Mouse (Mus musculus) midbrain, embryonic 14.5 days (tissue): ENCODE results near the gene Asb7. TPM values are rescaled to one million over a fixed set of nuclear protein-coding genes. Genes with fewer than 3 reads are reported as not detected.

Experiments
- ATAC-seq: fragments of 200-750 bp; cut with Nextera tagmentation; 2 replicates; pipeline ENCODE4 v1.8.0; 2017; ENCODE audit warnings: moderate number of reproducible peaks, moderate library complexity; ENCODE audit not compliant: low FRiP score, low TSS enrichment
- DNase-seq: peaks from one replicate; pipeline ENCODE4 v3.0.0-alpha.2; 2015
- H3K27ac ChIP-seq: fragments of 300-500 bp; sonication (generic); replicated peaks from 2 replicates; pipeline ENCODE4 v1.5.1; 2014; ENCODE audit warnings: mild to moderate bottlenecking, low read depth, low read length, moderate library complexity
- H3K27me3 ChIP-seq: fragments of 300-500 bp; sonication (generic); 2 replicates; pipeline ENCODE4 v1.6.1; 2014; ENCODE audit warnings: low read length, control low read depth, mixed read lengths; ENCODE audit not compliant: control insufficient read depth, insufficient read depth
- H3K36me3 ChIP-seq: fragments of 300-500 bp; sonication (generic); 2 replicates; pipeline ENCODE4 v1.6.1; 2014; ENCODE audit warnings: low read length, control low read depth; ENCODE audit not compliant: control insufficient read depth, insufficient read depth
- H3K4me1 ChIP-seq: fragments of 300-500 bp; sonication (generic); 2 replicates; pipeline ENCODE4 v1.6.1; 2014; ENCODE audit warnings: mild to moderate bottlenecking, antibody characterized with exemption, low read length, control low read depth; ENCODE audit not compliant: control insufficient read depth, insufficient read depth
- H3K4me2 ChIP-seq: fragments of 300-500 bp; sonication (generic); 2 replicates; pipeline ENCODE4 v1.6.1; 2014; ENCODE audit warnings: mild to moderate bottlenecking, low read length, moderate library complexity
- H3K4me3 ChIP-seq: fragments of 300-500 bp; sonication (generic); replicated peaks from 2 replicates; pipeline ENCODE4 v1.5.1; 2014; ENCODE audit warnings: low read depth, low read length
- H3K9ac ChIP-seq: fragments of 300-500 bp; sonication (generic); replicated peaks from 2 replicates; pipeline ENCODE4 v1.6.1; 2014; ENCODE audit warnings: mild to moderate bottlenecking, low read length, moderate library complexity
- H3K9me3 ChIP-seq: fragments of 300-500 bp; sonication (generic); 2 replicates; pipeline ENCODE4 v1.6.1; 2016; ENCODE audit warnings: low read length, control low read depth, mixed read lengths; ENCODE audit not compliant: control insufficient read depth
- WGBS: fragments of 180-500 bp; shearing (Covaris S2); extraction: QIAGEN DNeasy Blood & Tissue Kit; methylation state at CpG from one replicate; pipeline ENCODE4 v1.1.7; 2014; 5-methylcytosine and 5-hydroxymethylcytosine counted together
- polyA plus RNA-seq: library from polyadenylated mRNA; unstranded; fragments of >200 nt; fragmentation: Nextera tagmentation; extraction: Ambion mirVana; gene quantifications from 2 replicates; pipeline ENCODE4 v1.2.1, GENCODE M21; 2014

Asb7 gene
- polyA plus RNA-seq, 1 experiment from 2014 or later = 19.8 TPM

- WGBS = 95% methylated on average over 2 of the region's 2 CpGs
- H3K9ac ChIP-seq = no peak overlapping the region
- DNase-seq (no peak), ATAC-seq (no peak)
- H3K27me3 ChIP-seq = no peaks in the 10 kb centered on the region
- no peaks in the 10 kb centered on the region for H3K4me1 ChIP-seq
- H3K4me2 ChIP-seq = no peak overlapping the region
- no peak overlapping the region for H3K27ac ChIP-seq
- no peaks in the 10 kb centered on the region for H3K9me3 ChIP-seq
- H3K4me3 ChIP-seq = no peak overlapping the region
- peaks cover 98% of the 10 kb centered on the region for H3K36me3 ChIP-seq
These were observed 13.6 kb downstream of the Asb7 start for GRCm38 (mm10) chr7:66675800-66676199.

DNA sequence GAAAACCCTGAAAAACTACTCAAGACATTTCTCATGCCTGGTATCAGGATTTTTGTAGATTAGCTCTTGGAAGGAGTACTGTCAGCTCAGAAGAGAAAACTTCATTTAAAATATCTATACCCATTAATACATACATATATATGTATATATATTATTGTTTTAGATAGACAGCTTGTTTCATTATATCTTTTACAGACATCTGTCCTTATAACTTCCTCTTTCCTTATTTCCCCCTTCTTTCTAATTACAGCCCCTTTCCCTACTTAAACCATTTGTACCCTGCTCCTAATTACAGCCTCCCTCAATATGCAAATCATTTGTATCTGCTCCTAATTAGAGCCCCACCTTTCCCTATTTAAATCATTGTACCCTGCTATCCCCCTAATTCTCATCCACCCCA, 22.3 kb downstream of the Asb7 start:
- H3K27me3 ChIP-seq = no peaks in the 10 kb centered on the region
- ATAC-seq = no peak

DNA sequence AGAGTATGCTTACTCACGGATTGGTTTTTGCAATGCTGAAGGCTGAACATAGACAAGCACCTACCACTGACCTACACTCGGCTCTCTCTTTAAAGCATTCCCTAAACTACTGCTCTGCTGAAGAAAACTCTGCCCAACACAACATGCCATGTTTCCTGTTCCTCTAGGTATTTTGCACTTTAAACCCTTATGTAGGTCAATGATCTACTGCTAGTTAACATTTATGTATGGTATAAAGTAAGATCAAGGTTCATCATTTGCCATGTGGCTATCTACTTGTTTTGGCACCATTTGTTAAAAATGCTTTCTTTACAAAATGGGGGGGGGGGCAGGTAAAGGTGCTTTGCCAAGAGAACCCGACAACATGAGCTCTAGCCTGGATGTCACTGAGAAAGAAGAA, 25.8 kb downstream of the Asb7 start:
- H3K4me1 ChIP-seq = no peaks in the 10 kb centered on the region
- no peak overlapping the region for H3K9ac ChIP-seq
- no peaks in the 10 kb centered on the region for H3K27me3 ChIP-seq
- H3K4me2 ChIP-seq = no peak overlapping the region
- peaks cover 13% of the 10 kb centered on the region for H3K36me3 ChIP-seq
- no peak overlapping the region for H3K4me3 ChIP-seq
- no peak for ATAC-seq
- peaks cover 6% of the 10 kb centered on the region for H3K9me3 ChIP-seq
- H3K27ac ChIP-seq = no peak overlapping the region
- DNase-seq = no peak
- WGBS = 88% methylated on average over 3 of the region's 3 CpGs

More for the DNA sequence above, 22.3 kb downstream of the Asb7 start:
- Histone ChIP-seq H3K4me2 (no peak overlapping the region), H3K36me3 (peaks cover 25% of the 10 kb centered on the region), H3K4me3 (no peak overlapping the region), H3K27ac (no peak overlapping the region), H3K9me3 (peaks cover 11% of the 10 kb centered on the region), H3K4me1 (no peaks in the 10 kb centered on the region), H3K9ac (no peak overlapping the region)
- no peak for DNase-seq

GRCm38 (mm10) chr7:66661572-66661971, 27.8 kb downstream of the Asb7 start:
- Histone ChIP-seq H3K4me3 (no peak overlapping the region; the same call in 1 of the 2 replicates), H3K9me3 (no peaks in the 10 kb centered on the region), H3K27me3 (no peaks in the 10 kb centered on the region), H3K27ac (no peak overlapping the region), H3K9ac (no peak overlapping the region), H3K36me3 (peaks cover 27% of the 10 kb centered on the region), H3K4me1 (no peaks in the 10 kb centered on the region), H3K4me2 (peak overlapping the region; percentile 25; the same call in 1 of the 2 replicates)
- peak; percentile 92 for DNase-seq
- WGBS = 22% methylated on average over 8 of the region's 8 CpGs
- ATAC-seq = no peak

DNA sequence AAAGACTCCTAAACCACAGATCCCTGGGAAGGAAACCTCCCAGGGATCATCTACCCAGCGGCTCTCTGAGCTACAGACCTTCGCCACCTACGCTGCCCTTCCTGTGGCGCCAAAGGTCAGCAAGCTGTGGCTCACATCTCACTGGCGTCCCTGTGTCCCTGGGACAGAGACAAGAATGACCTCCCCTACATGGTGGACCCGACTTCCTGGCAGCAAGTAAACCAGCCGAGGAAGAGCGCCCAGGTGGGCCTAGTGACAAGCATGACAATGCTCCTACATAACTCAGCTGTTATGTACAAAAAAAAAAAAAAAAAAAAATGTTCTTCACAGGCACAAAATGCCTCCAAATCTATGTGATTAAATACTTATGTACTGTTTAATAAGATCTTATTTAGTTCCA, 28.4 kb downstream of the Asb7 start:
- H3K9ac ChIP-seq = no peak overlapping the region
- peaks cover 27% of the 10 kb centered on the region for H3K36me3 ChIP-seq
- ATAC-seq (no peak), DNase-seq (no peak)
- no peak overlapping the region for H3K4me3 ChIP-seq
- H3K27me3 ChIP-seq = no peaks in the 10 kb centered on the region
- WGBS = 85% methylated on average over 8 of the region's 8 CpGs
- H3K4me1 ChIP-seq = no peaks in the 10 kb centered on the region
- no peaks in the 10 kb centered on the region for H3K9me3 ChIP-seq
- H3K27ac ChIP-seq = no peak overlapping the region
- H3K4me2 ChIP-seq = no peak overlapping the region

DNA sequence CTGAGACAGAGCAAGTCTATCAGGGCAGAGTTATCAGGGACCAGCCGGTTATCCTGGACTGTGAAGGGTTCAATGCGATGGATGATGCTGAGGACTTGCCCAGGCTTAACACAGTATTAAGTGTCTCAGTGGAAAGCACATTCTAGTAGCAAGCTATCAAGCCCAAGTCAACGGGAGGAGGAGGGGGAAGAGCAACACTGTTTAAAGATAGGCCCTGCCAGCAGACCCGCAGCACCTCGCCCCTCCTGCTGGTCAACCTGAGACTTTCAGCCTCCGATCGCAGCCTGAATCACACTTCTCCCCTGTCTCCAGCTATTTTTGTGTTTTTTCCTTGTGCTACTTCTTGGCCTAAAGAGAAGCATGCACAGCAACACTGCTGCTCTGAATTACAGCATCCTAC, 29.1 kb downstream of the Asb7 start:
- Histone ChIP-seq H3K4me3 (no peak overlapping the region), H3K27me3 (no peaks in the 10 kb centered on the region), H3K4me2 (no peak overlapping the region), H3K9ac (no peak overlapping the region), H3K4me1 (no peaks in the 10 kb centered on the region), H3K27ac (no peak overlapping the region), H3K9me3 (no peaks in the 10 kb centered on the region), H3K36me3 (peaks cover 28% of the 10 kb centered on the region)
- ATAC-seq (no peak), DNase-seq (peak; percentile 9)
- 84% methylated on average over 7 of the region's 7 CpGs for WGBS

GRCm38 (mm10) chr7:66655471-66655870, 33.9 kb downstream of the Asb7 start:
- Histone ChIP-seq H3K27me3 (no peaks in the 10 kb centered on the region), H3K36me3 (peaks cover 38% of the 10 kb centered on the region), H3K27ac (no peak overlapping the region), H3K9me3 (no peaks in the 10 kb centered on the region), H3K4me1 (no peaks in the 10 kb centered on the region), H3K9ac (no peak overlapping the region), H3K4me3 (no peak overlapping the region), H3K4me2 (no peak overlapping the region)
- no peak for ATAC-seq
- DNase-seq = no peak
- WGBS = 83% methylated on average over 9 of the region's 9 CpGs

DNA sequence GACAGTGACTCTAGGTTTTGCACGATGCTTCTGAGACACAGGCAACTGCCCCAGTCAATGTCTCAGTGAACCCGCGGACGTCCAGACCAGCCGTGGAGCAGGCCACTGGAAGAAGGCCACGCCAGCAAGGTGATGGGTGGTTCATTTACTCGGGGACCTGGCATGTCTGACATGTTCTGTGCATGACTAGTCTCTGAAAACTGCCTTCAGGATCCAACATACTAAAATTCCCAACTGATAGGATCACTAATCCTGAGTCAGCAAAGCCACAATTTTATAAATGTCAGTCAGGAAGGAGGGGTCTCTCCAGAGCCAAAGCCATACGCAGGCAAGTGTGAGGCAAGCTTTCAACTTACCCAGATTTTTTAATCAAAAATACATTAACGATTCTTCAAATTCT, 35.8 kb downstream of the Asb7 start:
- no peak overlapping the region for H3K4me3 ChIP-seq
- ATAC-seq (no peak), DNase-seq (no peak)
- no peak overlapping the region for H3K9ac ChIP-seq
- H3K27ac ChIP-seq = no peak overlapping the region
- H3K27me3 ChIP-seq = no peaks in the 10 kb centered on the region
- 90% methylated on average over 9 of the region's 9 CpGs for WGBS
- no peak overlapping the region for H3K4me2 ChIP-seq
- no peaks in the 10 kb centered on the region for H3K4me1 ChIP-seq
- peaks cover 26% of the 10 kb centered on the region for H3K36me3 ChIP-seq
- H3K9me3 ChIP-seq = no peaks in the 10 kb centered on the region

DNA sequence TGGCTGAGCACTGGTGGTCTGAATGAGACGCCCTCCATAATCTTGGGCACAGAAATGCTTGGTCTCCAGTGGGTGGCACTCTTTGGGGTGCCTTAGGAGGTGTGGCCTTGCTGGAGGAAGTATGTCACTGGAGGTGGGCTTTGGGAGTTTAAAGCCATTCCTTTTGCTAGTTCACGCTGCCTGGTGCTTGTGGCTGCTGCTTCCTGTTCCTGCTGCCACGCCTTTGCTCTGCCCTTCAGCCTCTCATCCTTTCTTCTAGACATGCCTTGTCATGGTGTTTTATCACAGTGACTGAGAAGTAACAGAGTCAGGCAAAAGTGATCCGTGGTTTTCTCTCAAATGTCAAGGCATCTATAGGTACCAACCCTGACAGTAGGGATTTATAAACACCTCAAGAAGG, 37.2 kb downstream of the Asb7 start:
- Histone ChIP-seq H3K27ac (no peak overlapping the region), H3K36me3 (peaks cover 19% of the 10 kb centered on the region; the same call in 1 of the 2 replicates), H3K9me3 (no peaks in the 10 kb centered on the region), H3K4me2 (no peak overlapping the region), H3K9ac (no peak overlapping the region), H3K4me3 (no peak overlapping the region), H3K4me1 (no peaks in the 10 kb centered on the region), H3K27me3 (no peaks in the 10 kb centered on the region)
- no peak for DNase-seq
- WGBS = 94% methylated on average over 4 of the region's 4 CpGs
- no peak for ATAC-seq
